Mouse (Mus musculus) gastrocnemius, postnatal 36 days (tissue): ENCODE results near the gene Eif3g. TPM values are rescaled to one million over a fixed set of nuclear protein-coding genes. Genes with fewer than 3 reads are reported as not detected.

Source experiments
- DNase-seq, 2 experiments: peaks; one replicate each; pipeline ENCODE4 v3.0.0; 2022
- intact Hi-C: fragments of 180-260 bp; cut with DNase I; formaldehyde crosslinking; loops from one replicate; pipeline ENCODE4 v1.15.1; 2025
- long read RNA-seq, 2 experiments: library from polyadenylated mRNA; stranded (forward); transcript quantifications; one replicate each; pipeline ENCODE4 v2.0.0; 2021
- total RNA-seq, 2 experiments: library from RNA; stranded (reverse); gene quantifications; 2 replicates each; pipeline ENCODE4 v1.2.3; 2021

Gene Eif3g
- total RNA-seq = 10 to 100 TPM; 88.8 to 96.0 TPM
- long read RNA-seq, experiment 1, transcript Eif3g-201 (11 exons, 1,101 nt) = major isoform, 103 of 113 reads
- long read RNA-seq, experiment 1, partial matches to known transcripts = 8 of 113 reads
- long read RNA-seq, experiment 1, other reads (novel, unspliced or antisense) = 2 of 113 reads
- long read RNA-seq, experiment 2, transcript Eif3g-201 (11 exons, 1,101 nt) = major isoform, 152 of 166 reads
- long read RNA-seq, experiment 2, partial matches to known transcripts = 11 of 166 reads
- long read RNA-seq, experiment 2, other reads (novel, unspliced or antisense) = 3 of 166 reads

- DNase-seq = peak; percentile 76 to 77
- intact Hi-C loops = no loop called here
Measured at GRCm38 (mm10) chr9:20898511-20899073, at the start of gene Eif3g. TSS of gene Eif3g (minus strand) at chr9:20898623.

GRCm38 (mm10) chr9:20946066-20946880 is 47.9 kb upstream of the Eif3g start:
- no peak for DNase-seq
- intact Hi-C loops = no loop called here

- no peak for DNase-seq
- intact Hi-C loops = loop anchor here (5.0 kb wide), 1 partner anchor 47 kb away; no protein-coding TSS in a partner anchor
Measured at GRCm38 (mm10) chr9:20944697-20945370, 46.4 kb upstream of the Eif3g start.

- intact Hi-C loops = loop anchor here (5.0 kb wide), 1 partner anchor 48 kb away; no protein-coding TSS in a partner anchor
- no peak for DNase-seq
Measured at GRCm38 (mm10) chr9:20943911-20944310, 45.5 kb upstream of the Eif3g start.

- intact Hi-C loops = loop anchor here (5.0 kb wide), 1 partner anchor 49 kb away; no protein-coding TSS in a partner anchor
- no peak for DNase-seq
Measured at GRCm38 (mm10) chr9:20943396-20943795, 45.0 kb upstream of the Eif3g start.

- intact Hi-C loops = no loop called here
Measured at GRCm38 (mm10) chr9:20923258-20923657, 24.8 kb upstream of the Eif3g start.

GRCm38 (mm10) chr9:20916160-20916559 is 17.7 kb upstream of the Eif3g start:
- DNase-seq = no peak
- intact Hi-C loops = loop anchor here (10.0 kb wide), 1 partner anchor 489 kb away; no protein-coding TSS in a partner anchor

More at GRCm38 (mm10) chr9:20923258-20923657, 24.8 kb upstream of the Eif3g start:
- no peak for DNase-seq

GRCm38 (mm10) chr9:20909948-20910347 is 11.5 kb upstream of the Eif3g start:
- intact Hi-C loops = loop anchor here (10.0 kb wide), 1 partner anchor 495 kb away; no protein-coding TSS in a partner anchor
- no peak for DNase-seq

GRCm38 (mm10) chr9:20902174-20902491 is 3.7 kb upstream of the Eif3g start:
- no peak for DNase-seq
- intact Hi-C loops = loop anchor here (2.0 to 5.0 kb wide), 2 partner anchors 95 to 233 kb away; no protein-coding TSS in a partner anchor

GRCm38 (mm10) chr9:20901466-20902173 is 3.2 kb upstream of the Eif3g start:
- DNase-seq = no peak
- intact Hi-C loops = loop anchor here (2.0 to 5.0 kb wide), 2 partner anchors 96 to 233 kb away; no protein-coding TSS in a partner anchor

- intact Hi-C loops = no loop called here
- DNase-seq = no peak
Measured at GRCm38 (mm10) chr9:20897736-20898510, 500 bp downstream of the Eif3g start.

- intact Hi-C loops = no loop called here
- DNase-seq = no peak
Measured at GRCm38 (mm10) chr9:20895382-20895781, 3.0 kb downstream of the Eif3g start.

- no peak for DNase-seq
- intact Hi-C loops = no loop called here
Measured at GRCm38 (mm10) chr9:20894629-20895028, 3.8 kb downstream of the Eif3g start.

GRCm38 (mm10) chr9:20893590-20894343 is 4.7 kb downstream of the Eif3g start:
- intact Hi-C loops = no loop called here
- no peak for DNase-seq

GRCm38 (mm10) chr9:20893069-20893468 is 5.4 kb downstream of the Eif3g start:
- no peak for DNase-seq
- intact Hi-C loops = no loop called here

GRCm38 (mm10) chr9:20892104-20892653 is 6.2 kb downstream of the Eif3g start:
- DNase-seq = no peak
- intact Hi-C loops = no loop called here

- no peak for DNase-seq
- intact Hi-C loops = no loop called here
Measured at GRCm38 (mm10) chr9:20891339-20892103, 6.9 kb downstream of the Eif3g start.
